Mouse (Mus musculus) ES-Bruce4 (cell line): Measurements from ENCODE around the gene Ksr2.

Experiments
- CTCF ChIP-seq: IDR thresholded peaks from one replicate; pipeline ENCODE4 v1.8.1; 2011; ENCODE audit warnings: low read depth, low read length
- POLR2A ChIP-seq: IDR thresholded peaks from one replicate; pipeline ENCODE4 v1.8.1; 2011; ENCODE audit warnings: low read length; ENCODE audit not compliant: insufficient read depth

DNA sequence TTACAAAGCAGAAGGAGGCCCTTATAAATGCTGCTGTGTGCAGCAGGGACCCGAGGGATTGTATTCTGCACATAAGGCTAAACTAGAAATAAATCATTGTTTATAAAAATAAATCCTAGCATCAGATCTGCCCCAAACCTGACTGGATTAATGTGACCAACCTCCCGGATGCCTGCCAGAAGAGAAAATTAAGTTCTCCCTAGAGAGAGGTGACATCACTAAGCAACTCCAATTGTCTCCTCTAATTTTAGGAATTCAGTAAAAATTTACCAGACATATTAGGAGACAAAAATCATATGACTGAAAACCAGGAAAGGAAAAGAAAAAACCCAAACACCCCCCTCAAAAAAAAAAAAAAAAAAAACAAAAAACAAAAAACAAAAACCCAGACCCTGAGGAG lies 221.4 kb downstream of the Ksr2 start:
- no peak for TF ChIP-seq CTCF
- no peak for TF ChIP-seq POLR2A
